Mouse (Mus musculus) C2C12 (cell line): ENCODE results near the gene Phf14. TPM values are rescaled to one million over a fixed set of nuclear protein-coding genes. Genes with fewer than 3 reads are reported as not detected.
"Not testable (repeated sequence)": the region's sequence is repeated elsewhere in the genome, so short reads cannot be mapped to it uniquely, and the experiment has no call there.

Experiments used
- H3K27me3 ChIP-seq: one replicate; pipeline ENCODE4 v1.6.1; 2011; ENCODE audit not compliant: control insufficient read depth, insufficient read depth, insufficient read length
- H3K36me3 ChIP-seq: one replicate; pipeline ENCODE4 v1.6.1; 2011; ENCODE audit not compliant: control insufficient read depth, insufficient read depth
- H3K4me3 ChIP-seq: one replicate; pipeline ENCODE4 v1.5.1; 2011; ENCODE audit warnings: mild to moderate bottlenecking, control low read depth; ENCODE audit not compliant: poor library complexity, insufficient read depth, severe bottlenecking
- H3K79me2 ChIP-seq: one replicate; pipeline ENCODE4 v1.6.1; 2011; ENCODE audit not compliant: control insufficient read depth, insufficient read depth
- H3K79me3 ChIP-seq: one replicate; pipeline ENCODE4 v1.6.1; 2011; ENCODE audit warnings: low read depth, control low read depth
- H3ac ChIP-seq: one replicate; pipeline ENCODE3; 2011; ENCODE audit warnings: low read depth; ENCODE audit not compliant: control insufficient read depth, insufficient read length
- CEBPB ChIP-seq: IDR thresholded peaks from one replicate; pipeline ENCODE4 v1.6.1; 2011; ENCODE audit warnings: low read depth, mild to moderate bottlenecking, control low read depth, moderate library complexity
- CTCF ChIP-seq: IDR thresholded peaks from one replicate; pipeline ENCODE4 v1.5.1; 2011; ENCODE audit not compliant: control insufficient read depth, insufficient read depth, insufficient read length
- FOSL1 ChIP-seq: IDR thresholded peaks from one replicate; pipeline ENCODE4 v1.8.0; 2011; ENCODE audit warnings: mild to moderate bottlenecking, low read length; ENCODE audit not compliant: poor library complexity, insufficient read depth, severe bottlenecking
- MAX ChIP-seq: IDR thresholded peaks from one replicate; pipeline ENCODE4 v1.6.1; 2011; ENCODE audit warnings: mild to moderate bottlenecking, control low read depth
- MYOD1 ChIP-seq: IDR thresholded peaks from one replicate; pipeline ENCODE4 v1.6.1; 2011; ENCODE audit warnings: low read depth; ENCODE audit not compliant: control insufficient read depth, insufficient read length
- MYOG ChIP-seq: IDR thresholded peaks from one replicate; pipeline ENCODE4 v1.6.1; 2011; ENCODE audit not compliant: control insufficient read depth, insufficient read length; ENCODE audit errors: extremely low read depth
- USF1 ChIP-seq: IDR thresholded peaks from one replicate; pipeline ENCODE4 v1.6.1; 2011; ENCODE audit warnings: low read depth, mild to moderate bottlenecking, control low read depth, moderate library complexity
- polyA plus RNA-seq: library from polyadenylated mRNA; unstranded; fragments of >200 nt; fragmentation: generic; extraction: Trizol; gene quantifications from one replicate; pipeline ENCODE4 v1.2.1, GENCODE M21; 2012; ENCODE audit warnings: missing spikeins

Phf14 gene
- polyA plus RNA-seq, 1 experiment, result 10.4 TPM

DNA sequence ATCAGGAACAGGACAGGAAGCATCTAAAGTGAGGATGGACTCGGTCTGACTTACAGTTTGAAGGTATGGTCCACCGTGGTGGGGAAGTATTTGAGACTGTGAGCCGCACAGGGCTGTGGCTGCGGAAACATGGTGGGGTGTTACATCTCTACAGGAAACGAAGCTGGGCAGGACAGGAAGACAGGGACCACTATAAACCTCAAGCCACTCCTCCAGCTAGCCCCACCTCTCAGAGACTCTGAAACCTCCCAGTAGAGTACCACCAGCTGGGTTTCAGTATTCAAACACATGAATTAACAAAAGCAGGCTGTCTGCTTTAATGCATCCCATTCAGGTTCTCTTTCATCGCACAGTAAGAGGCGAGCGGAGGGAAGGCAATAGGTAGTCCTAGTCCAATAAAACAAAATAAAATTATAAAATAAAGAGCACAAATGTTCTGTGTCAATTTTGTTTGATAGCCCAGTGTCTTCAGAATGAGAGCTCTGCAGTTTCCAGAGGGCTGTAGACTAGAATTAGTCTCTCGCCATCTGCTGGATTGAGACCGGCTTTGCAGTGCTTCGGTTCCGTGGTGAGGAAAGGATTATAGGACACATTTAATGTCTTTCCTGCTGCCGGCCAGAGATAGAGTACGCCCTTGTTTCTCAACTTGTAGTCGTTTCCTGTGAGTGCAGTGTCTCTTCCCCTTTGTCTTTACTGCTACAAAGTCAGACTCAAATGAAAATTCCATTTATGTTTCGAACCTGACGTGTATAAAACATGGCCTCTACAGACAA, 217.6 kb downstream of the Phf14 start:
- H3K79me3 ChIP-seq, result no peaks in the 10 kb centered on the region
- no peaks in the 10 kb centered on the region for H3K36me3 ChIP-seq
- H3K4me3 ChIP-seq, result no peak overlapping the region
- no peaks in the 10 kb centered on the region for H3K79me2 ChIP-seq
- no peaks in the 10 kb centered on the region for H3K27me3 ChIP-seq
- H3ac ChIP-seq, result no peak overlapping the region
- TF ChIP-seq MYOG (no peak), USF1 (no peak), CEBPB (no peak), MAX (no peak), MYOD1 (no peak), CTCF (no peak), FOSL1 (no peak)

DNA sequence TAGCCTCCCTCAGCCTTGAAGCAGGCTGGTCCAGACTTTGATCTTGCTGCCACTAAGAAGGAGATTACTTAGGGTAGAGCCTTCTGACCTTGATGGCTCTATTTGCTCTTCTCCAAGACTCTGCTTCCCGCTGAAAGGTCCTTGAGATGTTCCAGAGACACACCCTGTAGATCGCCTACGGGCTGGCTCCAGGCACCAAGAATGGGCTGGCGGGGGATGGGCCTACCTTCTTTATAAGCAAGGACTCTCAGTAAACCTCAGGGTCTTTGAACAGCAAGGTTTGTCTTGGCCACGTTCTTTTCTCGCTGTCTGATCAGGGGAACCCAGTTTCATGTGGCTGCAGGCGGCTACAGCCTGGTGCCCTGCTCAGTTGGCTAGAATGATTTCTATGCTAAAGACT, 219.0 kb downstream of the Phf14 start:
- H3K79me3 ChIP-seq, H3K27me3 ChIP-seq, H3ac ChIP-seq, H3K79me2 ChIP-seq, H3K36me3 ChIP-seq, H3K4me3 ChIP-seq: not testable (repeated sequence)

DNA sequence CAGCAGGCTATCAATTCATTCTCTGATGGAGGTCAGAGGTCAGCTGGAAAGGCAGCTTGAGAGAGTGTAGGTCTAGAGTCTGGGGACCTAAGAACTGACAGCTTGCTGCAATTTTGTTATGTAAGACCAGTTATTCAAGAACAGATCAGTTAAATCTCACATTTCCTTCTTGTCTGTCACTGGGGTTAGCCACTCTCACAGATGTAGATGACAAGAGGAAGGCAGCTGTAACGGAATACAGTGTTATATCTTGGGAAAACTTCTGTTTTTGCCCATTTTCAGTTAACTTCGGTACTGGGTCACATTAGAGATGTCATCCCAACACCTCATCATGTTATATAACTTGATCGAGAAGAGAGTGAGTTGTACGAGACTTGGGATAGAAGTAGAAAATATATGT, 219.7 kb downstream of the Phf14 start:
- no peak for TF ChIP-seq CTCF
- Histone ChIP-seq H3ac (no peak overlapping the region), H3K36me3 (no peaks in the 10 kb centered on the region), H3K27me3 (no peaks in the 10 kb centered on the region), H3K79me3 (no peaks in the 10 kb centered on the region), H3K79me2 (no peaks in the 10 kb centered on the region), H3K4me3 (no peak overlapping the region)

Other genes starting within 250 kb of the Phf14 start
- 795 TPM for gene Ndufa4, start 312 bp upstream of the Phf14 start, polyA plus RNA-seq